Mouse (Mus musculus) MEL (cell line): Measurements from ENCODE around the gene Pim1. TPM values are rescaled to one million over a fixed set of nuclear protein-coding genes. Genes with fewer than 3 reads are reported as not detected.

Experiments used
- DNase-seq: peaks from one replicate; pipeline ENCODE4 v3.0.0; 2011; ENCODE audit warnings: low read depth, low spot score
- H3K27ac ChIP-seq: 2 replicates; pipeline ENCODE4 v1.5.1; 2012; ENCODE audit warnings: low read depth, mild to moderate bottlenecking, control low read depth, low read length, moderate library complexity; ENCODE audit not compliant: control insufficient read depth
- H3K27me3 ChIP-seq, 2 experiments: fragments of 150-350 bp in 1 of 2; sonication (generic) in 1 of 2; 2 replicates each; pipeline ENCODE4 v1.6.1; 2012; ENCODE audit warnings: low read length in 2 of 2, mild to moderate bottlenecking in 2 of 2, improper control_type of control experiment in 1 of 2, moderate library complexity in 1 of 2; ENCODE audit not compliant: insufficient read depth in 2 of 2, control insufficient read depth in 1 of 2
- H3K36me3 ChIP-seq, 2 experiments: 2 replicates each; pipeline ENCODE4 v1.6.1; 2012 to 2014; ENCODE audit warnings: low read length in 2 of 2, improper control_type of control experiment in 1 of 2, inconsistent platforms in 1 of 2, mild to moderate bottlenecking in 1 of 2; ENCODE audit not compliant: insufficient read depth in 2 of 2, control insufficient read depth in 1 of 2
- H3K4me1 ChIP-seq, 2 experiments: fragments of 150-350 bp in 1 of 2; sonication (generic) in 1 of 2; 2 replicates each; pipeline ENCODE4 v1.6.1; 2012; ENCODE audit warnings: low read length in 2 of 2, improper control_type of control experiment in 1 of 2, mild to moderate bottlenecking in 1 of 2; ENCODE audit not compliant: insufficient read depth in 2 of 2, control insufficient read depth in 1 of 2
- H3K4me3 ChIP-seq, 2 experiments: fragments of 150-350 bp in 1 of 2; sonication (generic) in 1 of 2; 2 replicates each; pipeline ENCODE4 v1.5.1; 2012; ENCODE audit warnings: low read depth in 2 of 2, low read length in 2 of 2, mild to moderate bottlenecking in 2 of 2, moderate library complexity in 2 of 2, control low read depth in 1 of 2, improper control_type of control experiment in 1 of 2; ENCODE audit not compliant: control insufficient read depth in 1 of 2, insufficient read depth in 1 of 2
- H3K79me2 ChIP-seq: 2 replicates; pipeline ENCODE4 v1.6.1; 2012; ENCODE audit warnings: mild to moderate bottlenecking, low read length, moderate library complexity; ENCODE audit not compliant: control insufficient read depth, poor library complexity, insufficient read depth
- H3K9ac ChIP-seq: 2 replicates; pipeline ENCODE4 v1.6.1; 2012; ENCODE audit warnings: low read depth, mild to moderate bottlenecking, control low read depth, low read length, moderate library complexity; ENCODE audit not compliant: control insufficient read depth, poor library complexity, severe bottlenecking
- H3K9me3 ChIP-seq: fragments of 150-350 bp; sonication (generic); replicated peaks from 2 replicates; pipeline ENCODE4 v1.6.1; 2012; ENCODE audit warnings: mild to moderate bottlenecking, low read length, improper control_type of control experiment, moderate library complexity; ENCODE audit not compliant: insufficient read depth
- CHD1 ChIP-seq: IDR thresholded peaks from 2 replicates; pipeline ENCODE4 v1.6.1; 2012; ENCODE audit warnings: low read depth, mild to moderate bottlenecking, inconsistent platforms, low read length, improper control_type of control experiment
- CHD2 ChIP-seq: IDR thresholded peaks from 2 replicates; pipeline ENCODE4 v1.6.1; 2011; ENCODE audit warnings: low read length, improper control_type of control experiment
- CTCF ChIP-seq, 3 experiments: IDR thresholded peaks in 2 of 3; conservative IDR thresholded peaks in 1 of 3; 2 replicates each; pipeline ENCODE4 v1.5.1; 2011 to 2012; ENCODE audit warnings: low read length in 3 of 3, low read depth in 2 of 3, mild to moderate bottlenecking in 2 of 3, improper control_type of control experiment in 1 of 3, inconsistent platforms in 1 of 3, mixed read lengths in 1 of 3, moderate library complexity in 1 of 3; ENCODE audit not compliant: control insufficient read depth in 1 of 3, insufficient read depth in 1 of 3, poor library complexity in 1 of 3, severe bottlenecking in 1 of 3
- GABPA ChIP-seq: IDR thresholded peaks from 2 replicates; pipeline ENCODE4 v1.6.1; 2012; ENCODE audit warnings: low read depth, mild to moderate bottlenecking, inconsistent platforms, low read length, improper control_type of control experiment, moderate library complexity
- MAFK ChIP-seq: IDR thresholded peaks from 2 replicates; pipeline ENCODE4 v1.6.1; 2011; ENCODE audit warnings: low read depth, mild to moderate bottlenecking, low read length, improper control_type of control experiment, borderline replicate concordance
- MXI1 ChIP-seq: IDR thresholded peaks from 2 replicates; pipeline ENCODE4 v1.6.1; 2011; ENCODE audit warnings: mild to moderate bottlenecking, low read depth, low read length, improper control_type of control experiment
- MYC ChIP-seq: IDR thresholded peaks from 2 replicates; pipeline ENCODE4 v1.6.1; 2011; ENCODE audit warnings: low read depth, mild to moderate bottlenecking, low read length, improper control_type of control experiment, moderate library complexity
- POLR2AphosphoS2 ChIP-seq: IDR thresholded peaks from 2 replicates; pipeline ENCODE4 v1.6.1; 2011; ENCODE audit warnings: low read length, improper control_type of control experiment
- RAD21 ChIP-seq: IDR thresholded peaks from 2 replicates; pipeline ENCODE4 v1.6.1; 2011; ENCODE audit warnings: mild to moderate bottlenecking, low read depth, low read length, improper control_type of control experiment
- SMC3 ChIP-seq: IDR thresholded peaks from 2 replicates; pipeline ENCODE4 v1.6.1; 2011; ENCODE audit warnings: low read depth, low read length, improper control_type of control experiment
- TAL1 ChIP-seq: IDR thresholded peaks from 2 replicates; pipeline ENCODE4 v1.6.1; 2012; ENCODE audit warnings: mild to moderate bottlenecking, inconsistent platforms, low read length, moderate library complexity, mixed read lengths
- TCF12 ChIP-seq: IDR thresholded peaks from 2 replicates; pipeline ENCODE4 v1.6.1; 2014; ENCODE audit warnings: low read depth, mild to moderate bottlenecking, inconsistent platforms, low read length, improper control_type of control experiment, moderate library complexity
- USF1 ChIP-seq: IDR thresholded peaks from 2 replicates; pipeline ENCODE4 v1.6.1; 2014; ENCODE audit warnings: low read depth, mild to moderate bottlenecking, inconsistent platforms, low read length, improper control_type of control experiment, moderate library complexity
- USF2 ChIP-seq, 2 experiments: IDR thresholded peaks; 2 replicates each; pipeline ENCODE4 v1.6.1; 2011 to 2012; ENCODE audit warnings: improper control_type of control experiment in 2 of 2, low read length in 2 of 2, borderline replicate concordance in 1 of 2, inconsistent platforms in 1 of 2, low read depth in 1 of 2, mild to moderate bottlenecking in 1 of 2; ENCODE audit not compliant: insufficient read depth in 1 of 2
- ZNF384 ChIP-seq: IDR thresholded peaks from 2 replicates; pipeline ENCODE4 v1.6.1; 2012; ENCODE audit warnings: low read depth, mild to moderate bottlenecking, inconsistent platforms, low read length, improper control_type of control experiment
- polyA plus RNA-seq, 2 experiments: library from polyadenylated mRNA; stranded (reverse) in 1 of 2; unstranded in 1 of 2; fragments of >175 nt in 1 of 2; fragments of >200 nt in 1 of 2; gene quantifications; 2 replicates each; pipeline versions ENCODE4 v1.2.1 to v1.2.4; 2012; ENCODE audit warnings: low replicate concordance in 2 of 2, low read depth in 1 of 2; ENCODE audit not compliant: insufficient read length in 2 of 2, insufficient read depth in 1 of 2, missing spikeins in 1 of 2
- total RNA-seq: library from RNA; depleted of rRNA; stranded (reverse); fragments of 300-350 nt; gene quantifications from 2 replicates; pipeline ENCODE4 v1.2.3, GENCODE M21; 2012

Pim1 gene
- total and polyA plus RNA-seq, 3 experiments: 30.6 to 52.1 TPM; not detected in 1

DNA sequence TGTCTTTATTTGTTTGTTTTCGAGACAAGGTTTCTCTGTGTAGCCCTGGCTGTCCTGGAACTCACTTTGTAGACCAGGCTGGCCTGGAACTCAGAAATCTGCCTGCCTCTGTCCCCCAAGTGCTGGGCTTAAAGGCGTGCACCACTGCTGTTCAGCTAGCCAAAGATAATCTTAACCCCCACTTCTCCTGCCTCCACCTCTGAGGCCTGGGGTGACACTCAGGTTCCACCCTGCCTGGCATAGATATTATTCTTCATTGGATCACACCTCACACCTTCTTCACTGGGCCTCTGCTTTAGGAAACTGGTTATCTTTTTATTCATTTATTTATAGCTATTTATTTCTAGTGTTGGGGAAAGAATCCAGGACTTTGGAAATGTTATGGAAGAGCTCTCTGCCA is 10.3 kb upstream of the Pim1 start:
- no peak overlapping the region for H3K27ac ChIP-seq

GRCm38 (mm10) chr17:29482632-29483031 is 7.9 kb upstream of the Pim1 start:
- no peak overlapping the region for H3K4me3 ChIP-seq
- no peaks in the 10 kb centered on the region for H3K27me3 ChIP-seq
- no peak for TF ChIP-seq TAL1
- peak; percentile 20 to 40 (median 34); a peak in 3 of 6 replicates for TF ChIP-seq CTCF (IDR thresholded peaks at IDR 0.05 in 2 of 3, conservative IDR thresholded peaks at IDR 0.05 in 1 of 3; ENCODE audit: control insufficient read depth in 1 of 3, insufficient read depth in 1 of 3, low read depth in 2 of 3, low read length in 3 of 3, poor library complexity in 1 of 3, severe bottlenecking in 1 of 3)
- TF ChIP-seq SMC3: peak; percentile 17; the same call in 1 of the 2 replicates
- TF ChIP-seq RAD21: peak; percentile 13
- TF ChIP-seq TCF12: no peak
- no peak for TF ChIP-seq CHD2
- H3K4me1 ChIP-seq: 0 out of 4 replicates have a peak, but pooled peaks cover 0 to 3% of the 10 kb centered on the region in 2 experiments
- H3K9me3 ChIP-seq: no peaks in the 10 kb centered on the region
- H3K79me2 ChIP-seq: no peaks in the 10 kb centered on the region
- no peak for DNase-seq
- no peak overlapping the region for H3K9ac ChIP-seq
- no peak overlapping the region for H3K27ac ChIP-seq
- H3K36me3 ChIP-seq: peaks cover 0 to 2% of the 10 kb centered on the region in 2 experiments; a peak in 1 of 4 replicates

More for the DNA sequence above, 10.3 kb upstream of the Pim1 start:
- Histone ChIP-seq H3K9ac (no peak overlapping the region), H3K9me3 (no peaks in the 10 kb centered on the region), H3K36me3 (no peaks in the 10 kb centered on the region), H3K79me2 (no peaks in the 10 kb centered on the region), H3K27me3 (no peaks in the 10 kb centered on the region), H3K4me1 (0 out of 4 replicates have a peak, but pooled peaks cover 0 to 3% of the 10 kb centered on the region in 2 experiments), H3K4me3 (no peak overlapping the region)
- TF ChIP-seq MYC (no peak), MAFK (no peak), USF1 (no peak), MXI1 (no peak), ZNF384 (no peak), USF2 (IDR thresholded peaks at IDR 0.05; ENCODE audit: borderline replicate concordance in 1 of 2, insufficient read depth in 1 of 2, low read depth in 1 of 2, low read length in 2 of 2) (no peak), GABPA (no peak), CHD1 (no peak)
- DNase-seq: no peak

GRCm38 (mm10) chr17:29483282-29483681 is 7.3 kb upstream of the Pim1 start:
- TF ChIP-seq POLR2AphosphoS2: no peak

More at GRCm38 (mm10) chr17:29483282-29483681, 7.3 kb upstream of the Pim1 start:
- Histone ChIP-seq H3K27ac (no peak overlapping the region), H3K36me3 (peaks cover 0 to 2% of the 10 kb centered on the region in 2 experiments; a peak in 1 of 4 replicates), H3K4me3 (no peak overlapping the region), H3K9ac (no peak overlapping the region), H3K79me2 (no peaks in the 10 kb centered on the region), H3K27me3 (no peaks in the 10 kb centered on the region), H3K4me1 (0 out of 4 replicates have a peak, but pooled peaks cover 0 to 3% of the 10 kb centered on the region in 2 experiments), H3K9me3 (no peaks in the 10 kb centered on the region)
- no peak for DNase-seq
